Mouse (Mus musculus): ENCODE measurements around the gene Elp6.
"Not testable (repeated sequence)": the region's sequence is repeated elsewhere in the genome, so short reads cannot be mapped to it uniquely, and the experiment has no call there.

Elp6 gene

DNA sequence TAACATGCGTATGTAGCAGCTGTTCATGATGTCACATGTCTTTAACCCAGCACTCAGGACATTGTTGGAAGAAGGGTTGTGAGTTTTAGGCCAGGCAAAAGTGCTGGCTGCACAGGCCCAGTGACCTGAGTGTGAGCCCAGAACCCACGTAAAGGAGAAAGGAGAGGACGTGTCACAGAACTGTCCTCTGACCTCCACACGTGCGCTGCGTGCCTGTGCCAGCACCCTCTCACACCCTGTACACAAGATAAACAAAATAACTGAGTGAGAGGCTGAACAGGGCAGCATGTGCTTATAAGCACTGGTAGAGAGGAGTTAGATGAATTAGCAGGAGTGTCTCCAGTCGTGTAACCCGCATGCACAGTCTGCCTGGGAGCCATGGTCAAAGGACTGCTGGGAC is 11.5 kb downstream of the Elp6 start:
- no peak for DNase-seq

DNA sequence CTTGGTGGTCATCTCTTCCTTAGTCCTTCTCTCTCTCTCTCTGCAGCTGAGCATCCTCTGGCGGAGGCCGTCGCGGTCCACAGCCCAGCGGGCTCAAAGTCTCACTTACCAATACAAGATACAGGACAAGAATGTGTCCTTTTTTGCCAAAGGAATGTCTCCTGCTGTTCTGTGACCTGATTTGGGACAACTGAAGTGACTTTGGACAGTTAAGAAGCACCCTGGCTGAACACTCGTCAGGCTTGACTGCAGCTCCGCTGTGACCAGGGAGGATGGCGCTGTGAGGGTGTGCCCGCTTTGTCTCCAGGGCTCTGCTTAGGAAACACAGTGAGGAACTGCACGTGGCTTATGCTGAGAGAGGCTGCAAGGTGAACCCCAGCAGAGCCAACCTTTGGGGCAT is 15.8 kb downstream of the Elp6 start:
- no peak for DNase-seq

DNA sequence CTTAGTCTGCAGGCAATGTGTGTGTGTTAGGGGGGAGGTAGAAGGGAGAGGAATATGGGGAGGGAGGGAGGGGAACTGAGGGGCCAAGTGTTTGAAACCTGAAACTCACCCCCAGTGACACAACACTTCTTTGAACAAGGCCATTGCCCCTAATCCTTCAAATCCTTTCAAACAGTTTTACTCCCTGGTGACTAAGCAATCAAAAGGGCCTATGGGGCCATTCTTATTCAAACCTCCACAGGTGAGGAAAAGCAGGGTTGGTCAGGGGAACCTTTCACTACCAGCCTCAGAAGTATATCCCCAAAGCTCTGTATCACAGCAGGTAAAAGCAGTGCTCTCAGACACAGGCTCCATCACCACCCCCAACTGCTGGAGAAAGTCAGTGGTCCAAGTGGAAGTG is 18.0 kb downstream of the Elp6 start:
- no peak for DNase-seq

DNA sequence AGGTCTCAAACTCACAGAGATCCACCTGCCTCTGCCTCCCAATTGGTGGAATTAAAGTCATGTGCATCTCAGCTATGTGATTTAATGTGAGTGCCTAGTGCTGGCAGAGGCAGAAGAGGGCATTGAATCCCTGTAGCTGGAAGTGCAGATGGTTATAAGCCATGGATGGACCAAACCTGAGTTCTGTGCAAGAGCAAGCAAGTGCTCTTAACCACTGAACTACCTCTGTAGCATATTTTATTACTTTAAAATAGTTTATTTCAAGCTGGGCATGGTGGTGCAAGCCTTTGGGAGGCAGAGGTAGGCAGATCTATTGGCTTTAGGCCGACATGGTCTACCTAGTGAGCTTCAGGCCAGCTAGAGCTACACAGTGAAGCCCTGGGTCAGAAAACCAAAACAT is 19.2 kb downstream of the Elp6 start:
- DNase-seq, result no peak

DNA sequence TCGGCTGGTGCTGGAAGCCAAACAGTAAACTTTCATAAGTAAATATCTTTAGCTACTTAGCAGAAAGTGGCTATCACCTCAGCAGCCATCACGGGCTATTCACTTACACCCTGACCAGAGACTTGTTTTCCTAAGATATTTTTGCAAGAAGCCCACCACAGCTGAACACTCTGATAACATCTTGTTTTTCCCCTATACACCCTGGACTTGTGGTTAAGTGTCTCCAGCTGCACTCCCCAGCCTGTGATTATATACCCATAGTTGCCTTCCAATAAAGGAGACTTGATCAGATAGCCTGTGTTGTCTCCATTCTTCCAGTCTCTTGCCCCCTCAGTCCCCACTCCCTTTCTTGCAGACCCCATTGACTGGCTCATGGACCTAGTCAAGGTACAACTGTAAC is 23.2 kb downstream of the Elp6 start:
- no peak for DNase-seq

DNA sequence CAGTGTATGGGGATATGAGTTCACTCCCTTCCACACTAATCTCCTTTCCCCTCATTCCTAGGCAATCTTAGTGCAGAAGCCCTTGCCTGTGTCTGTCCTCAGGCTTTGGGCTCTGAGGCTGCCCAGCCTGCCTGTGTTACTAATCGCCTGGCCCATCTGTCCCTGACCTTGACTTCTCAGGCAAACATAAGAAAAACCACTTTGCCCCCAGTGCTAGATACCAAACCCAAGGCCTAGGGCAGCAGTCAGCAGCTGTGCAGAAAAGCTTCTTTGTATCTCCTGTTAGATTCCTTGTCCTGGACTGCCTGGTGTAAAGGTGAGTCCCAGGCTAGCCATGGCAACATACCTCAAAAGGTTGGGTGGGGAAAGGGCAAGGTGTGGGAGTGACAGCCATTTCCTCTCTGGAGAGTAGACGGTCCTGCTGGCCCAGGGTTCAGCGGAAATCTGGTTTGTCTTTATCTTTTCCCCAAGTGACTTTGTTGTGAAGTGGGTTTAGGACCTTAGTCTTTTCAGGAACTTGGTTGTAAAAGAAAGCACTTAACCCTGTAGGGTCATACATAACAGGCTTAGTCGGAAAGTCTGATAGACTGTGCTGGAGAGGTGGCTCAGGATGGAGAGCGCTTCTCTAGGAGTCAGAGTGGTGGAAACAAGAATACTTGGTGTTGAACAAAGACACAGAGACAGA is 24.1 kb downstream of the Elp6 start:
- DNase-seq, result no peak

DNA sequence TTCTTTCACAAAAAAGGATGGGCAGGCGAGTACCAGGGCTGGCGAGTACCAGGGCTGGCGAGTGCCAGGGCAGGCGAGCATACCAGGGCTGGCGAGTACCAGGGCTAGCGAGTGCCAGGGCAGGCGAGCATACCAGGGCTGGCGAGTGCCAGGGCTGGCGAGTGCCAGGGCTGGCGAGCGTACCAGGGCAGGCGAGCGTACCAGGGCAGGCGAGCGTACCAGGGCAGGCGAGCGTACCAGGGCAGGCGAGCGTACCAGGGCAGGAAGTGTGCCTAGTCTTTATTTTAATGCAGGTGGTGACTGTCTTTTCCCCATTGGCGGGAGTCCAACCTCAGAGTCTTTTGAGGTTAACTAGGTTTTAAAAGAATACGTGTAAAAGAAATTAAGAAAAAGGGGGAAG is 24.7 kb downstream of the Elp6 start:
- DNase-seq, result no peak

DNA sequence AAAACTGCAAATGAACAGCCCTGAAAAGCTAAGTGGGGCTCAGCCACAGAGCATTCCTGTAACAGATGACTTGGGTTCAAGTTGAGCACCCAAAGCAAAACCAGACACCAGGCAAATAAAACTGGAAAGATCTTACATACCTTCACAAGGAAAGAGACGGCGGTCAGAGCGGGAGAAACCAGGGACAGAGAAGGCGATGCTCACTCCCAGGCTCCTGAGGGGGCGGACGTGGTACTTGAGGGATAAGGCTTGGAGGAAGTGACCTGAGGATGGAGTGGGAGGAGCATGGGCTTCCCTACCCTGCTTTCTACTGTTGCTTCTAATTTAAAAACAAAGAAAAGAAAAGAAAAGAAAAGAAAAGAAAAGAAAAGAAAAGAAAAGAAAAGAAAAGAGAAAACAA is 25.4 kb downstream of the Elp6 start:
- DNase-seq, result no peak

DNA sequence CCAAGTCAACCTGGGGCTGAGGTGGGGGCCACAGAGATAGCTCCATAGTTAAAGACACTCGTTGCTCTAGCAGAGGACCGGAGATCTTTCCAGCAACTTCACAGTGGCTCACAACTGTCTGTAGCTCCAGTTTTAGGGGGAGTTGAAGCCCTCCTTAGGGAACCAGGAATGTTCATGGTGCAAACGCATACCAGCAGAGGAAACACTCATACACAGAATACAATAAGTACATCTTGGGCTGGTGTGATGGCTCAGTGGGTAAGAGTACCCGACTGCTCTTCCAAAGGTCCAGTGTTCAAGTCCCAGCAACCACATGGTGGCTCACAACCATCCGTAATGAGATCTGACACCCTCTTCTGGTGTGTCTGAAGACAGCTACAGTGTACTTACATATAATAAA is 25.9 kb downstream of the Elp6 start:
- DNase-seq, result not testable (repeated sequence)

DNA sequence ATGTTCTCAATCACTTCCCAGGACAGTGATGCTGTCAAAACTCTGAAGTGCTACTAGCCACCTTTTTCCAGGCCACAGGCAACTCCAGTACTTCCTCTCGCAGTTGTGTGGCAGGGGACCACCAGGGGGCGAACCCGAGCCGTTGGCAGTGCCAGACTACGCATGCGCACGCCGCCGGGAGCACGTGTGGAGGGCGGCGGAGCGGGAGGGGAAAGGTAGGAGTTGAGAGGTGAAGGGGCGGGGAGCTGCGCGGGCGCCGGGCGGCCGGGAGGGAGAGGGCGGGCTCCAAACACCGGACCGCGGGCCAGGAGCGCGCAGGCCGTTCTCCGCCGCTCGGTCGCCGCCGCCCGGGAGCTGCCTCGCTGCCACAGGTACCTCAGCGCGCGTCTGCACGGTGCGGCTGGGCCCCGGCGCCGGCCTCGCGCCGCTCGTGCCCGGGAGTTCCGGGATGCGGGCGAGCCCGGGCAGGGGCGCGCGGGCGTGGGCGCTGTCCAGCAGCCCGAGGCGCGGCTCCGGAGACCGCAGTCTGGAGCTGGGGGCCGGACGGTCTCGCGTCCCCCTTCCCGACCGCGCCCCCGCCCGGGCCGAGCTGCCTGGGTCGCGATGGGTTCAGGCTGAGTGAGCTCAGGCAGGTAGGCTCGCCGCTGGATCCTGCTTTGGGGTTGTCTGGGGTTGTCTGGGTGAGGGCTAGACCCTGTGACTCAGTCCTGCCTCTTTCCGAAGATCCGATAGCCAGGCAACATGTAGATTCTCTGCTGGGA is 28.3 kb downstream of the Elp6 start, which contains the start of gene Scap:
Gene Scap (plus strand): TSS at position 154 of the 761 bp plus-strand sequence.
- peak; percentile 96 for DNase-seq

DNA sequence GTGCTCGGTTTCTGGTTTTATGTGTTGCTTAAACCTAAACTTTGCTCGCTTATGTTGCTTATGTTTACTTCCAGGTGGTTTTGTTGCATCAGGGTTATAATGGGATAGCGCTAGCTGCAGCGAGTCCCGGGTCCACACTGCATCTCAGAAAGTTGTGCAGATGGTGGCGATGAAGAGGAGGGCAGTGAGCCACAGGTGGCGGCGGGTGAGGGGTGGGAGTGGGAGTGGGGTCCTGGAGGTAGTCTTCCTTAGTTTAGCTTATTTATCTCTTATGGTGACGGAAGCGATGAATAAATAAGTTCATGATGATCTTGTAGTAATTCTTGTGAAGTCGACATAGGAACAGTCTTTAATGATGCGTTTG is 28.9 kb downstream of the Elp6 start:
- no peak for DNase-seq

DNA sequence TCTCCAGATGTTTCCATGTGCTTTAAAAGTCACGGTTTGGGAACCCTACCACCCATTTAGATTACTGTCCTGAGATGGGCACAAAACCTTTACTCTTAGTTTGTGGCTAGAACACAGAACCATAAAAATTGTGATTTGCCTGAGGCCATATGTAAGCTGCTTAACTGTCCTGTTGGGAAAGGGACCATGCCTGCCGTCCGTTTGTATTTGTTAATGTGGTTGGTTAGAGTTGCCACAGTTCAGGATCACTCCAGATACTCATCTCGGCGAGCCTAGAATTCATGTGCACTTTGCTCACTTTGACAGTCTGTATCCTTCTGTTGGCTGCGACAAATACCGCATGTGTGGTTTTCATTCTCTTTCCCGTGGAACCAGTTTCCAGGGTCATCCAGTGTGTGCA is 29.9 kb downstream of the Elp6 start:
- no peak for DNase-seq

DNA sequence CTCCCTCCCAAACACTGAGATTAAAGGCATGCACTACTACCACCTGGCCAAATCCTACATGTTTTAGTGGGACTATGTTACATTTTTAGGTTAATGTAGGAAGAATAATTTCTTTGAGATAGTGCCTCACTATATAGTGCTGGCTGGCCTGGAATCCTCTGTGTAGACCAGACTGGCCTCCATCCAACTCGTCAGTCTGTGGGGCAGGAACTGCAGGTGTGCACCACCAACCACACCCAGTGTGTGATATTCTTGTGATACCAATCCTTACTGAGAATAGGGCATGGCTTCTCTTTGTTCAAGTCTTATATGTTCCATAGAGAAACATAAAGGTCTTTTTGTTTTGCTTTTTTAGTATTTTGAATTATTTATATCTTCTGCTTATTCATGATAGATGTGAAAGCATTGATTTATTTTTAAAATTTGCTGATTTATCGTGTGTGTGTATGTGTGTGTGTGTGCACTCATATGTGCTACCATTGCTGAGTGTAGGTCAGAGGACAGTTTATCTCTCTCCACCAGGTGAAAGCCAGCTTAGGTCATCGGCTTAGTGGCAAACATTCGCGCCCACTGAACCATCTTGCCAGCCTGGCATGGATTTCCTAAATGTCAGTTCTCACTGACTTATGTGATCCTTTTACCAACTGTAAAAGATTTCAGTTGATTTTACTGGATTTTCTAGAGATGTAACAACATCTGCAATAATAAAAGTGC is 35.2 kb downstream of the Elp6 start:
- DNase-seq, result no peak

DNA sequence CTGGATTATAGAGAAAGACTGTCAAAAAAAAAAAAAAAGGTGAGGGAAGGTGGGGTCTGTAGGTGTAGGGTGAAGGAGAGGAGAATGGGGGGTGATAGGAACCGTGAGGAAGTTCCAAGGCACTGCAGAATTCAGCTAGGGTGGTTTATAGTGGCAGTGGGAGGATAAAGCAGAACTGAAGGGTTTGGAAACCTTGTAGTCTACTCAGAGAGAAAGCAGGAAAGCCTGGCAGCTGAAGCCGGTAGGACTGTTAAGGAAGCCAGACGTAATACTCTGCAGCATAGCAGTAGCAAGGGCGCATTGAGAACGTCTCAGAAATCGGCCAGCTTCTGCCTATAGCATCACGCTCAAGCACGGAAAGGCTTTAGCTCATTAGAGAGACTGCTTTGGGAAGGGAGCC is 37.0 kb downstream of the Elp6 start:
- no peak for DNase-seq

DNA sequence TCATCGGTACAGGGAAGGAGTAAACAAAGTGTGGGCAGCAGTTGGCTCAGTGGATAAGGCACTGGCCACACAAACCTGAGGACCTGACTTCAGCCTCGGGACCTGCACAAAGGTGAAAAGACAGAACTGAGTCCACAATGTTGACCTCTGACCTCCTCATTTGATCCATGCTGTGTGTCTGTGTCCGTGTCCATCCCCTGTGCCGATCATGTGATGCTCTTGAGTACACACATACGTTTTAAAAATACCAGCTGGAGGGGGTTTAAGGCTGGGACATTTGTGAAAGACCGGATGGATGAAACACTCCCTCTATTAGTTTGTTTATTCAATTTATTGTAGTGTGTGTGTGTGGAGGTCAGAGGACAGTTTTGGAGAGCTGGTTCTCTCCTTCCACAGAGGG is 38.8 kb downstream of the Elp6 start:
- DNase-seq, result no peak

DNA sequence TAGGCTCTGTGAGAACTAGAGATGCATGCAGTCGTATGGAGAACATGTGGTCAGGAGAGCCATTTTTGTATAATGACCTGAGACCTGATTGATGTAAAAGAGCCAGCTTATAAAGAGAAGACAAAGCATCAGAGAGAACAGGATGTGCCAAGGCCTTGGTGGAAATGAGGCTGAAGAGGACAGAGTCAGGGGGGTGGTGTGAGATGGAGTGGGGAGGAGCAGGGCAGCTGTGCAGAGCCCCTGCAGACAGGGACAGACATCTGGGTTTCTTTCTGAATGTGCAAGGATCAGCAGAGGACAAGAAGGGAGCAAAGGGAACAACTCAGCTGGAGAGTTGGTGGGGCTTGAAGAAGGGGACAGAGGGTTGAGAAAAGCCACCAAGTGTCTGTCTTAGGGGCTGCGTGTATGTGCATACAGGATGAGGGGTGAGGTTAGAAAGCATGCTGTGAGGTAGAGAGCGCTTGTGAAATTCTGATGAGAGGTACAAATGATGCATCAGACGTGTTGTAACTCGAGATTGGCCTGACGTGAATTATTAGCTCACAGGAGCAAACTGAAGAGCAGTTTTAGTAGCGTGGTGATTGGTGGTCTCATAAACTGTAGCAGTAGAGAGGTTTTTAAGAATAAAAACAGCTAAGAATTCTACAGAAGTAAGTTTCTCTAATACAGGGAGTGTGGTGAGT is 40.2 kb downstream of the Elp6 start:
- DNase-seq, result no peak

DNA sequence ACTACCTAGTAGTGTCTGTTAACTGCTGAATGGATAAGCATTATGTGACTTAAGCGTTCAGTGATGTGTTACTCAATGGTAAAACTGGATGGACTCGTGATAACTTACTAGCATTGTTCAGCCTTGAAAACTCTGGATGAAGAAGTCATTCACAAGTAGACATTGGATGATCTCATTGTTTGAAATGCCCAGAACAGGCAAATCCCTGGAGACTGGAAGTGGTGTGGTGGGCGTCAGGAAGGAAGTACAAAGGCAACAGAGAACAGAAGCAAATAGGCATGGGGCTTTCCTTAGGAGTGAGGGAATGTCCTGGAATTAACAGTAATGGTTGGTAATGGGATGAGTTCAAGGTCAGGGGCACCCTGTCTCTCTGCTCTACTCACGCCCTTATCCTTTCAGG is 43.9 kb downstream of the Elp6 start:
- no peak for DNase-seq

DNA sequence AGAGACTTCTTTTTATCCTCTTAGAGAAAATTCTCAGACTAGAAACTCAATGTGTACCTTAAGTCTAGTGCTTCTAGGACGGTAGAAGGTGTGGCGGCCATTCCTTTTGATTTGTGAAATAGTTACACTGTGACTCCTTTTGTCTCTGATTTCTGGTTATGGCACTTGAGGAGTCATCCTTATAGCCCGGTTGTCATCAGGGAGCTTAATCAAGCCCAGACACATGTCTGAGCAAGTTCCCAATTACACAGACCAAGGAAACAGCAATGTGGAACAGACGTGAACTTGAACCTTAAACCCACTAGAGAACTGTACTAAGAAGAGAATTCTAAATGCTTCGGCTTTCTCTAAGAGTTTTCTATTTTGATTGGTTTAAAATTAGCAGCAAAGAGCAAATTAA is 45.2 kb downstream of the Elp6 start:
- no peak for DNase-seq

DNA sequence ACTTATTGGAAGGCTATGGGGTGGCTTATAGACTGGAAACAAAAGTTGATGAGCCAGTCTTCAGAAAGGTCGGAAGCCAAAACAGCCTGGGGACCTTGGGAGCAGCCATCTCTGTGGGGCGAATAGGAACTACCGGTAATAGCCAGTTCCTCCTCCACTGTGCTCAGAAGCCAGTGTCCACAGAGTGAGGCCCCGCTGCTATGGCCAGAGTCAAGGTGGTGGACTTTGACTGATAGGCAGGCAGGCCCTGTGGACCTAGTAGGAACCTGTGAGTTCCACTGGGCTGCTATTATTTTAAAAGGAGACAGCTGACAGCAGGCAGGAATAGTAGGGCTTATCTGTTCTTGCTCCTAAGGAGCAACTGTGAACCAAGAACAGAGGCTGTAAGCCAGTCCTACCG is 45.6 kb downstream of the Elp6 start:
- peak; percentile 41 for DNase-seq

DNA sequence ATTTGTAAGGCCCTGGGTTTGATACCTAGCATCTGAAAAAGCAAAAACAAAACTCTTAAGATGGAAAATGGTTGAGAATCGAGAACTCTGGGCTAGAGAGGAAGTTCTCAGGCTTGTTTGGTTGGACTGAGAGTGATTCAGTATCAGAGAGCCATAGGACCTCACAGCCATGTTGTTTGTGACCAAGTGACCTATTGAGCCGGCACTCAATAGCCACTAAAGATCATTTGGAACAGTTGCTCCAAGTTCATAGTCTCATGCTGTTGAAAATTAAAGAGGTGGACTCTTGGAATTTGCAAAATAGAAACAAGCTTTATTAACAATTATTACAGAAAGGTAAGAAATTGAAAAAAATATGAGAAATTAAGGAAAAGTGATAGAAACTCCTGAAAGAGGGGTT is 46.4 kb downstream of the Elp6 start:
- DNase-seq, result no peak

DNA sequence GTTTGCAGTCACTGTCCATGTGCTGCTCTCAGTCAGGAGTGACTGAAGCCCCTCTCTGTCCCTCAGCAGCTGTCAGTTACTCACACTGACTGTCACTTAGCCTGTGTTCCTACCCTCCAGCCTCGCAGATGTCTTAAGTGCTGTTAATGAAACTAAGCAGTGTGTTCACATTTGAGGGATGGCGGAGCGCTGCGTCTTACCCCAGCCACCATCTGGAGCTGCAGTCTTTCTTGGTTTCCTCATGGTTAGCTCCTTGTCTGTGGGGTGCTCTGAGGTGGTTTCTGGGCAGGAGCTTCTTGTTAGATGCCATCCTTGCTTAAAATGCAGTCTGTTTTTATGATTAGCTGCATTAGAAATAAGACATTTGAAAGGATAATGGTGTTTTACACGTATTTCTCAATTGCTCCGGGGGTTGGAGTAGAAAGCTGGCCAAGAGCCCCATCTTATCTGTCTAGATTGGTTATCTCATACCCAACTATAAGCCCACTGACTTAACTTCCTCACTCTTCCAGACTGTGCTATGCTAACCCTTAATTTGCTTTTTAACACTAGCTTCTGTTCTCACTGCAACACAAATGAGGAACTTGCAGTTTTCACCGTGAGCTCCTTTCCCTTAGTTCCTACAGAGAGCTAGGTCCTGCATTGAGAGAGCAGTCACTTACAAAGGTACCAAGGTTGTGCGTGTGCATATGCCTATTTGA is 47.1 kb downstream of the Elp6 start:
- no peak for DNase-seq

DNA sequence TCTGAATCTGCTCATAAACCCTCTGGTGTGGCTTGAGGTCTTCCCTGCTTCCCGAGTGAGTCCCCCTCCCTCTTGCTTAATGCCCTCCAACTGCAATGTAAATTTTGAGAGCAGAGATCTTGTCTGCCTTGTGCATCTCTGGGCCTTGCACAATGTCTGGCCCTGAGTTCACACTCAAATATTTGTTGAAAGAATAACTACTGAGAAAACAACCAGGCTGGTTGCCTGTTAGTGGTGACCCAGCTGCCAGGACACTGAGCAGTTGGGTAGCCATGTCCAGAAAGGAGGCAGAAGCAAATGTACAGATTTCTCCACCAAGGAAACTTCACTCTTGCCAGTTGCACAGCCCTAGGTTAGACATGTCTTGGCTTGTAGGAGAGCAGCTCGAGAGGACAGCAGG is 53.4 kb downstream of the Elp6 start:
- no peak for DNase-seq

DNA sequence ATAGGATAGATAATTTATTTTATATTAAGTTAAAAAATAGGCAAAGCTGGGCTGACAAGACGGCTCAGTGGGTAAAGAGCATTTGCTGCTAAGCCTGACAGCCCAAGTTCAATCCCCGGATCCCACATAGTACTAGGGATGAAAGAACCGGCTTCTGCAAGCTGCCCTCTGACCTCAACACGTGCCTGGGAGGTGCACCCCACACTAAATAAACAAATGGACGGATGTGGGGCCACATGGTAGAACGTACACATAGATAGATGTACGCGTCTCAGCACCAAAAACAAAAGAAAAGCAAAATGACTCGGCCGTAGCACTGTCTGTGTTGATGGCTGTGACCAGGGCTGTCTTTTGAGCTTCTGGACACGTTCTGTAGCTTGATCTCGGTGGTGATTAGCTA is 56.3 kb downstream of the Elp6 start:
- DNase-seq, result peak; percentile 21

Data from liver (tissue).